Mouse (Mus musculus) erythroblast, embryonic 14.5 days (primary cell): ENCODE results near the gene Tspan31. TPM values are rescaled to one million over a fixed set of nuclear protein-coding genes. Genes with fewer than 3 reads are reported as not detected.

ENCODE experiments used
- H3K27me3 ChIP-seq: 2 replicates; pipeline ENCODE4 v1.6.1; 2012; ENCODE audit warnings: inconsistent platforms; ENCODE audit not compliant: control insufficient read depth
- H3K36me3 ChIP-seq: 2 replicates; pipeline ENCODE4 v1.6.1; 2012; ENCODE audit warnings: mild to moderate bottlenecking, inconsistent platforms; ENCODE audit not compliant: control insufficient read depth
- H3K4me1 ChIP-seq: 2 replicates; pipeline ENCODE4 v1.6.1; 2012; ENCODE audit warnings: inconsistent platforms; ENCODE audit not compliant: control insufficient read depth
- H3K4me3 ChIP-seq: replicated peaks from 2 replicates; pipeline ENCODE3; 2012; ENCODE audit warnings: moderate library complexity, mild to moderate bottlenecking, inconsistent platforms
- H3K9me3 ChIP-seq: 2 replicates; pipeline ENCODE4 v1.6.1; 2012; ENCODE audit warnings: low read length, inconsistent platforms, mixed read lengths; ENCODE audit not compliant: control insufficient read depth
- GATA1 ChIP-seq: IDR thresholded peaks from 2 replicates; pipeline ENCODE4 v1.6.1; 2012; ENCODE audit warnings: low read length, inconsistent platforms, mixed read lengths
- TAL1 ChIP-seq: IDR thresholded peaks from 3 replicates; pipeline ENCODE4 v1.6.1; 2012; ENCODE audit warnings: low read length, inconsistent platforms, mixed read lengths
- polyA plus RNA-seq: library from polyadenylated mRNA; stranded (reverse); fragments of >175 nt; gene quantifications from 2 replicates; pipeline ENCODE4 v1.2.3, GENCODE M21; 2012

The Tspan31 gene
- polyA plus RNA-seq, 1 experiment = 1.6 TPM

GRCm38 (mm10) chr10:127085633-127086032 is 15.6 kb upstream of the Tspan31 start:
- Histone ChIP-seq H3K4me1 (no peaks in the 10 kb centered on the region; the same call in 1 of the 2 replicates), H3K36me3 (no peaks in the 10 kb centered on the region), H3K4me3 (no peak overlapping the region), H3K27me3 (peaks cover 42% of the 10 kb centered on the region), H3K9me3 (peaks cover 6% of the 10 kb centered on the region)
- TF ChIP-seq TAL1 (no peak), GATA1 (no peak)

DNA sequence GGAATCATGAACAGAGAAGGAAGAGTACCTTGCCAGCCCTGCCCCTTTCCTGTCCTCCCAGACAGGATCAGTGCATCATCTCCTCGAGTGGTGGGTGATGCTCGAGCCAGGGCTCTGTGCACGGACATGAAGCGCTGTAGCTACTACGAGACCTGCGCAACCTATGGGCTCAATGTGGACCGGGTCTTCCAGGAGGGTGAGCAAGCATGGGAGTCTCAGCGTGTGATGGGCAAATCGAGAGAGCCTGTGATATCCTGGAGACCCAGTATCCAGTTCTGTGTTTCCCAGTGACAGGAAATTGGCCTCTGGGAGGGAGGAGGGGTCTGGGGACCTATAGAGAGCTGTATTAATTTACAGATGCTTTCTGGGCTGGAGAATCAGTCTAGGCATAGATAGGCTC is 15.0 kb upstream of the Tspan31 start:
- TF ChIP-seq TAL1 (no peak), GATA1 (no peak)
- peaks cover 11% of the 10 kb centered on the region for H3K9me3 ChIP-seq
- peaks cover 42% of the 10 kb centered on the region for H3K27me3 ChIP-seq
- no peaks in the 10 kb centered on the region; the same call in 1 of the 2 replicates for H3K4me1 ChIP-seq
- no peaks in the 10 kb centered on the region for H3K36me3 ChIP-seq
- H3K4me3 ChIP-seq = no peak overlapping the region

GRCm38 (mm10) chr10:127083915-127084306 is 13.8 kb upstream of the Tspan31 start:
- peaks cover 50% of the 10 kb centered on the region for H3K27me3 ChIP-seq
- no peaks in the 10 kb centered on the region for H3K36me3 ChIP-seq
- TF ChIP-seq GATA1 (no peak), TAL1 (no peak)
- H3K4me1 ChIP-seq = peaks cover 3% of the 10 kb centered on the region
- peaks cover 12% of the 10 kb centered on the region for H3K9me3 ChIP-seq
- H3K4me3 ChIP-seq = no peak overlapping the region

DNA sequence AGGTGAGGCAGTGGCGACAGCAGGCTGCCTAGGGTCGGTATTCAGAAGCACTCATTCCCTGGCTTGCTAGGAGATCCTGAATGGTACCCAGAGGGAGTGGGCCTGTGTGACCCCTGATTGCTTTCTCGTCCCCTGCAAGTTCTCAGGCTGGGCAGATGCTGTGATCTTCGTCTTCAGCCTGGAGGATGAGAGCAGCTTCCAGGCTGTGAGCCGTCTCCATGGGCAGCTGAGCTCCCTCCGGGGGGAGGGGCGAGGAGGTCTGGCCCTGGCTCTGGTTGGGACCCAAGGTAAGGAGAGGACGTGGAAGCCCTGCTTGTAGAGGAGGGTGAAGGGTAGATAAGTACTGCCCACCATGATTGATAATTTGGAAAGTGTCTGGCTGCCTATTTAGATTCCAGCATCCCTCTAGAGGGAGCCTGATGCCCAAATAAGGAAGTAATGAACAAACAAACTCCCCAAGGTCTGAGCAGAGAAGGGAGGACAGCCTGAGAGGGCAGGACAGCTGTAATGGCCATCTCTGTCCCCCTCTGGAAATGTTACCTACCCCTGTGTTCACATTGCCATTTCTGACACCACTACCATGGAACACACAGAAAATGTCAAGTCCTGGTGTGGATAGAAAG is 13.3 kb upstream of the Tspan31 start:
- Histone ChIP-seq H3K4me3 (no peak overlapping the region), H3K4me1 (peaks cover 5% of the 10 kb centered on the region), H3K36me3 (no peaks in the 10 kb centered on the region), H3K27me3 (peaks cover 55% of the 10 kb centered on the region), H3K9me3 (peaks cover 12% of the 10 kb centered on the region)
- no peak for TF ChIP-seq GATA1
- no peak for TF ChIP-seq TAL1

DNA sequence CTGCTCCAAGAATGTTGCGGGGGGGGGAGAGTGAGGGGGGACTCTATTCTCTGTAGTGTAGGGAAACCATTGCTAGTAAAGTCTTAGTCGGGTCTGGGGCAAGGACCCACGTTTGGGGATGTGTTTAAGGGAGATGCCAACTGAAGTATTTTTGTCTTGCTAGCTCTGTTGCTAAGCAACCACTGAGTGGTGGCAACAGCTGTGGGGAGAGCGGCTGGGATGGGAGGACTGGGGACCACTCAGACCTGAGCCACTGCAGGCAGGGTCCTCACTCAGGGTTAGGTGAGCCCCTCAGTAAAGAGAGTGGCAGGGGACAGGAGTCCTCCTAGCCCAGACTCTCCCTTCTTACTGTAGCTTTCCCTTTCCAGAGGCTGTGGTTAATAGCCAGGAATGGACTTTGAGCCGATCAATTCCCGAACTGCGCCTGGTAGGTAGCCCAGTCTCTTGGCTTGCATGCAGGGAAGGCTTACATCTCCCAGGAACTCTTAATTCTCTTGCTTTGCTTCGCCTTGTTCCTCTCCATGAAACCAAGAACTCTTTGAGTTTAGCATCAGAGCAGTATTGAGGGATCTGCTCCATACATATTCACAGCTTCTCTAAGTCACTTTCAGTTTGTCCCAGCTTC is 12.0 kb upstream of the Tspan31 start:
- Histone ChIP-seq H3K9me3 (peaks cover 12% of the 10 kb centered on the region), H3K27me3 (peaks cover 67% of the 10 kb centered on the region), H3K36me3 (no peaks in the 10 kb centered on the region), H3K4me1 (peaks cover 10% of the 10 kb centered on the region), H3K4me3 (no peak overlapping the region)
- TF ChIP-seq TAL1 = no peak
- no peak for TF ChIP-seq GATA1

DNA sequence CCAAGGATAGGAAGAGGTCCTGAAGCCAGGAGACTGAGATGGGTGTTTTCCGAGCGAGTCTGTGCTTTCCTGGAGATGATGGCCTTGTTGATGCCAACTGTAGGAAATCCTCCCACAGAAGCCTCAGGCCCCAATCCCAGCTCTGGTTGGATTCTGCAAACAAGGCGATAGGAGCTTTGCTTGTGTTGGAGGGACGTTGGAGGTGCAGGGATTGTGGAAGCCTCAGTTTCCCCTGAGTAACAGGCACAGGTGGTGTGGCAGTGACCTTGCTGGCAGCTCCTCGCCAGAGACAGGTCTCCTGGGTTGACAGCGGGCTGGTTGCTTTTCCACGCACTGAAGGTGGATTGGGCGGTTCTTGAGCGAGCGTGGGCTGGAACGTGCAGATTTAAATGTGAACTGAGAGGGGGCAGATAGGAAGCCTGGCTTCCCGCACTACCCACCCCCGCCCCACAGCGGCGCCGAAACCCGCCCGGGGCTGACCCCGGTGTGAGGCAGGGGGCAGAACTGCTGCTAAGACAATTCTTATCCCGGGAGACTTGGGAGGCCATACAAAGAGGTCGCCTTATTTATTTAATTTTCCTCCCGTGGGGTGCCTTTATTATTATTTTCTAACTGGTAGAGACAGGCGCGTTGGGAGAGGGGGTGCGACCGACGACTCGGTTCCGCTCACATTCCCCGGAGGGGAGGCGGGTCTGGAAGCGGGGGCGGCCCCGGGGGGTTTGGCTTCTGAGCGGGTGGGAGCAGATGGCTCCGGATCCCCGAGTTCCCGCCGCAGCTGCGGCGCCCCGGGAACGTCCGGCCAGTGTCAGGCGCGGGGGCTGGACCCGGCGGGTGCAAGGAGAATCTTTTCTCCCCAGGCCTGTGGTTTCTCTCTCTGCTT is 11.1 kb upstream of the Tspan31 start:
- H3K9me3 ChIP-seq = peaks cover 9% of the 10 kb centered on the region; the same call in 1 of the 2 replicates
- H3K27me3 ChIP-seq = peaks cover 77% of the 10 kb centered on the region
- no peaks in the 10 kb centered on the region for H3K36me3 ChIP-seq
- peaks cover 18% of the 10 kb centered on the region for H3K4me1 ChIP-seq
- no peak overlapping the region for H3K4me3 ChIP-seq
- TF ChIP-seq GATA1 (no peak), TAL1 (no peak)

DNA sequence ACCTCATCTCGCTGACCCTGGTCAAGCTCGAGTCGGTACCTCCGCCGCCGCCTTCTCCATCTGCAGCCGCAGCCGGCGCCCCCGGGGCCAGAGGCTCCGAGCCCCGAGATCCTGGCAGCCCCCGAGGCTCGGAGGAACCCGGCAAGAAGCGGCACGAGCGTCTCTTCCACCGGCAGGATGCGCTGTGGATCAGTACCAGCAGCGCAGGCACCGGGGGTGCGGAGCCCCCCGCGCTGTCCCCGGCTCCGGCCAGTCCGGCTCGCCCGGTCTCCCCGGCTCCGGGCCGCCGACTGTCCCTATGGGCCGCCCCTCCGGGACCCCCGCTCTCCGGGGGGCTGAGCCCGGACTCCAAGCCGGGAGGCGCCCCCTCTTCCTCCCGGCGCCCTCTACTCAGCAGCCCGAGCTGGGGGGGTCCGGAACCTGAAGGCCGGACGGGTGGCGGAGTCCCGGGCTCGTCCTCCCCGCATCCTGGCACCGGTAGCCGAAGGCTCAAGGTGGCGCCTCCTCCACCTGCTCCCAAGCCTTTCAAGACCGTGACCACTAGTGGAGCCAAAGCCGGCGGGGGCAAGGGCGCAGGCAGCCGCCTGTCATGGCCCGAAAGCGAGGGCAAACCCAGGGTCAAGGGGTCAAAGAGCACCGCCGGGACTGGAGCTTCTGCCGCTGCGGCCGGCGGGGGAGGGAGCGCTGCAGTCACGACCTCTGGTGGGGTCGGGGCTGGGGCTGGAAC is 9.8 kb upstream of the Tspan31 start:
- peaks cover 90% of the 10 kb centered on the region for H3K27me3 ChIP-seq
- H3K4me1 ChIP-seq = peaks cover 29% of the 10 kb centered on the region
- no peak for TF ChIP-seq TAL1
- no peak for TF ChIP-seq GATA1
- H3K9me3 ChIP-seq = peaks cover 9% of the 10 kb centered on the region; the same call in 1 of the 2 replicates
- no peak overlapping the region for H3K4me3 ChIP-seq
- no peaks in the 10 kb centered on the region for H3K36me3 ChIP-seq

DNA sequence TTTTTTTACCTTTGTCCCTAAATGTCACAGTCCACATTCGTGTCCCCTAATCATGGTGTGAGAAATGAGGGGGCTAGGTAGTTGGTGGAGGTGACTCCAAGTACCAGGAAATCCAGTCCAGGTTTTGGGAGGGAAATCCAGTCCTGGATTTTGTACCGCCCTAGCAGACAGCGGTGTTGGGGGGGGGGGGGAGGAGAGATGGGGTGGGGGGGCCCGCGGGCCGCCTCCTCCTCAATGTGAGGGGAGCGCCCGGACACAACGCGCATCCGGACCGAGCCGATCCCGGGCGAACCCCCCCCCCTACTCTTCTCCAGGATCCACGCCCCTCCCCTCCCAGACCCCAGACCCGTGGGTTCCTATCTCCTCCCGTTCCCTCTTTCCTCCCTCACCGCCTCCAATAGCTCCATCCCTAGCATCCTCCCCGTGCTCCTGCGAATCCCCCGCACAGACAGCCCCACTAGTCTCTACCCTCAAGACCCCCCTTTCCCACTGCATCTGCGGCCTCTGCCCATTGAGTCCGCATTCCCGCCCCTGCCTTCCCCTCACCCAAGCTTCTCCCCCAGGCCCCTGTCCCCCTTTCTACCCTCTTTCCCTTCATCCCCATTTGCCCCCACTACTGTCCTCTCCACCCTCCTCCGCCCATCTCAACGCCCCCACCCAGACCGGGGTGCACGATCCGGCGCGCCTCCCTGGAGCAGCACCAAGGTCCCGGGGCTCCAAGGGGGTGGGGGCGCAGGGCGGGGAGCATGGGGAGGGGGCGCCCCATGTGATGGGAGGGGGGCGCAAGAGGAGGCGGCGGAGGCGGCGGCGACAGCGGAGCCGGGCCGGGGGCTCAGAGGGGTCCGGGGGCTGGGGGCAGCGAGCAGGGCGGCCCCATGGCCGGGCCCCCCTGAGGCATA is 8.9 kb upstream of the Tspan31 start:
- Histone ChIP-seq H3K36me3 (no peaks in the 10 kb centered on the region), H3K4me1 (peaks cover 29% of the 10 kb centered on the region), H3K27me3 (peaks cover 91% of the 10 kb centered on the region), H3K4me3 (no peak overlapping the region), H3K9me3 (peaks cover 9% of the 10 kb centered on the region; the same call in 1 of the 2 replicates)
- TF ChIP-seq GATA1 (no peak), TAL1 (no peak)
